Mouse (Mus musculus) forebrain, embryonic 14.5 days (tissue): Measurements from ENCODE around the gene Exosc6. TPM values are rescaled to one million over a fixed set of nuclear protein-coding genes. Genes with fewer than 3 reads are reported as not detected.
"Not testable (repeated sequence)": the region's sequence is repeated elsewhere in the genome, so short reads cannot be mapped to it uniquely, and the experiment has no call there.

Experiments used
- ATAC-seq: fragments of 200-750 bp; cut with Nextera tagmentation; 2 replicates; pipeline ENCODE4 v1.8.0; 2017; ENCODE audit warnings: mild to moderate bottlenecking, moderate library complexity
- DNase-seq: peaks from one replicate; pipeline ENCODE4 v3.0.0-alpha.2; 2015; ENCODE audit warnings: low spot score
- H3K27ac ChIP-seq: fragments of 300-500 bp; sonication (generic); 2 replicates; pipeline ENCODE4 v1.5.1; 2014; ENCODE audit warnings: low read depth, mild to moderate bottlenecking, control low read depth, low read length, moderate library complexity
- H3K27me3 ChIP-seq: fragments of 300-500 bp; sonication (generic); replicated peaks from 2 replicates; pipeline ENCODE4 v1.6.1; 2014; ENCODE audit warnings: low read length, control low read depth, mixed read lengths; ENCODE audit not compliant: control insufficient read depth, insufficient read depth
- H3K36me3 ChIP-seq: fragments of 300-500 bp; sonication (generic); 2 replicates; pipeline ENCODE4 v1.6.1; 2014; ENCODE audit warnings: low read length, control low read depth; ENCODE audit not compliant: control insufficient read depth, insufficient read depth
- H3K4me1 ChIP-seq: fragments of 300-500 bp; sonication (generic); 2 replicates; pipeline ENCODE4 v1.6.1; 2014; ENCODE audit warnings: antibody characterized with exemption, low read length, control low read depth; ENCODE audit not compliant: control insufficient read depth, insufficient read depth
- H3K4me2 ChIP-seq: fragments of 300-500 bp; sonication (generic); 2 replicates; pipeline ENCODE4 v1.6.1; 2014; ENCODE audit warnings: mild to moderate bottlenecking, control low read depth, low read length
- H3K4me3 ChIP-seq: fragments of 300-500 bp; sonication (generic); 2 replicates; pipeline ENCODE4 v1.5.1; 2014; ENCODE audit warnings: low read depth, low read length, control low read depth
- H3K9ac ChIP-seq: fragments of 300-500 bp; sonication (generic); 2 replicates; pipeline ENCODE4 v1.6.1; 2014; ENCODE audit warnings: mild to moderate bottlenecking, low read length, control low read depth, moderate library complexity
- H3K9me3 ChIP-seq: fragments of 300-500 bp; sonication (generic); replicated peaks from 2 replicates; pipeline ENCODE4 v1.6.1; 2016; ENCODE audit warnings: low read length, control low read depth, mixed read lengths; ENCODE audit not compliant: control insufficient read depth
- WGBS: fragments of 180-500 bp; shearing (Covaris S2); extraction: QIAGEN DNeasy Blood & Tissue Kit; methylation state at CpG from one replicate; pipeline ENCODE4 v1.1.7; 2014; 5-methylcytosine and 5-hydroxymethylcytosine counted together
- polyA plus RNA-seq: library from polyadenylated mRNA; unstranded; fragments of >200 nt; fragmentation: Nextera tagmentation; extraction: Ambion mirVana; gene quantifications from 2 replicates; pipeline ENCODE4 v1.2.1, GENCODE M21; 2014

Gene Exosc6
- polyA plus RNA-seq, result not detected in 2 replicates

- under 1% methylated on average over 65 of the region's 68 CpGs for WGBS
- Histone ChIP-seq H3K9ac (peak within 1 kb of the TSS; percentile 84), H3K9me3 (no peaks in the 10 kb centered on the region), H3K36me3 (peaks cover 53% of the 10 kb centered on the region), H3K27ac (peak within 1 kb of the TSS; percentile 48; the same call in 1 of the 2 replicates), H3K4me3 (peak within 1 kb of the TSS; percentile 96), H3K27me3 (no peaks in the 10 kb centered on the region), H3K4me1 (peaks cover 12% of the 10 kb centered on the region), H3K4me2 (peak within 1 kb of the TSS; percentile 98)
- DNase-seq (peak; percentile 97), ATAC-seq (peak; percentile 97)
These were observed at the start of gene Exosc6 for GRCm38 (mm10) chr8:111056158-111056663. Exosc6 (plus strand) TSS chr8:111056339.

GRCm38 (mm10) chr8:111010230-111010991, 45.7 kb upstream of the Exosc6 start:
- WGBS, result 89% methylated on average over 9 of the region's 10 CpGs
- H3K27me3 ChIP-seq, H3K4me1 ChIP-seq, H3K4me2 ChIP-seq, ATAC-seq, H3K9me3 ChIP-seq, H3K4me3 ChIP-seq, DNase-seq, H3K9ac ChIP-seq, H3K27ac ChIP-seq: not testable (repeated sequence)
- H3K36me3 ChIP-seq, result peaks cover 58% of the 10 kb centered on the region

- H3K4me2 ChIP-seq, ATAC-seq, H3K27me3 ChIP-seq, DNase-seq, H3K9ac ChIP-seq, H3K4me3 ChIP-seq, H3K4me1 ChIP-seq, H3K36me3 ChIP-seq, H3K27ac ChIP-seq, H3K9me3 ChIP-seq: not testable (repeated sequence)
- 94% methylated on average over 1 of the region's 2 CpGs for WGBS
These were observed 29.5 kb upstream of the Exosc6 start for GRCm38 (mm10) chr8:111026609-111027008.

- no peaks in the 10 kb centered on the region for H3K9me3 ChIP-seq
- peak overlapping the region; percentile 86 for H3K4me2 ChIP-seq
- H3K4me3 ChIP-seq, result peak overlapping the region; percentile 76
- peak overlapping the region; percentile 21; the same call in 1 of the 2 replicates for H3K27ac ChIP-seq
- DNase-seq, result peak; percentile 85
- no peaks in the 10 kb centered on the region for H3K27me3 ChIP-seq
- peaks cover 5% of the 10 kb centered on the region for H3K4me1 ChIP-seq
- peak; percentile 96 for ATAC-seq
- no peaks in the 10 kb centered on the region for H3K36me3 ChIP-seq
- peak overlapping the region; percentile 84 for H3K9ac ChIP-seq
- under 1% methylated on average over 31 of the region's 31 CpGs for WGBS
These were observed 28.7 kb upstream of the Exosc6 start for GRCm38 (mm10) chr8:111027391-111027937.

GRCm38 (mm10) chr8:111029589-111029988, 26.6 kb upstream of the Exosc6 start:
- DNase-seq (no peak), ATAC-seq (no peak)
- Histone ChIP-seq H3K36me3 (no peaks in the 10 kb centered on the region), H3K9me3 (no peaks in the 10 kb centered on the region), H3K27ac (no peak overlapping the region), H3K9ac (no peak overlapping the region), H3K4me1 (peaks cover 7% of the 10 kb centered on the region), H3K27me3 (no peaks in the 10 kb centered on the region), H3K4me3 (no peak overlapping the region), H3K4me2 (no peak overlapping the region)
- 62% methylated on average over 4 of the region's 4 CpGs for WGBS

GRCm38 (mm10) chr8:111030045-111030444, 26.1 kb upstream of the Exosc6 start:
- Histone ChIP-seq H3K4me2 (no peak overlapping the region), H3K9me3 (no peaks in the 10 kb centered on the region), H3K4me3 (no peak overlapping the region), H3K27ac (no peak overlapping the region), H3K36me3 (no peaks in the 10 kb centered on the region), H3K9ac (no peak overlapping the region), H3K27me3 (no peaks in the 10 kb centered on the region), H3K4me1 (peaks cover 12% of the 10 kb centered on the region)
- 89% methylated on average over 6 of the region's 6 CpGs for WGBS
- no peak for DNase-seq
- no peak for ATAC-seq

- H3K9me3 ChIP-seq, result no peaks in the 10 kb centered on the region
- no peak within 1 kb of the TSS for H3K4me3 ChIP-seq
- H3K9ac ChIP-seq, result no peak within 1 kb of the TSS
- no peaks in the 10 kb centered on the region for H3K27me3 ChIP-seq
- DNase-seq (no peak), ATAC-seq (no peak)
- peaks cover 19% of the 10 kb centered on the region for H3K4me1 ChIP-seq
- no peak within 1 kb of the TSS for H3K27ac ChIP-seq
- WGBS, result 92% methylated on average over 19 of the region's 19 CpGs
- H3K36me3 ChIP-seq, result peaks cover 2% of the 10 kb centered on the region; the same call in 1 of the 2 replicates
- no peak within 1 kb of the TSS for H3K4me2 ChIP-seq
These were observed 24.6 kb upstream of the Exosc6 start, which contains the start of gene Ddx19b for GRCm38 (mm10) chr8:111031572-111031971. Ddx19b (minus strand) TSS chr8:111031751.

- 95% methylated on average over 7 of the region's 7 CpGs for WGBS
- Histone ChIP-seq H3K4me1 (peaks cover 18% of the 10 kb centered on the region), H3K9ac (peak within 1 kb of the TSS; percentile 69), H3K4me3 (peak within 1 kb of the TSS; percentile 60), H3K36me3 (peaks cover 15% of the 10 kb centered on the region), H3K4me2 (peak within 1 kb of the TSS; percentile 55), H3K27me3 (no peaks in the 10 kb centered on the region), H3K9me3 (no peaks in the 10 kb centered on the region), H3K27ac (peak within 1 kb of the TSS; percentile 74; the same call in 1 of the 2 replicates)
- DNase-seq (no peak), ATAC-seq (no peak)
These were observed 23.2 kb upstream of the Exosc6 start, which contains the start of gene Aars for GRCm38 (mm10) chr8:111032916-111033315. Aars (plus strand) TSS chr8:111033144.
